Mouse (Mus musculus): ENCODE results near the gene Rac3. TPM values are rescaled to one million over a fixed set of nuclear protein-coding genes. Genes with fewer than 3 reads are reported as not detected.

Gene Rac3
- polyA plus RNA-seq, 1 experiment from 2014 or later: 12.1 TPM

DNA sequence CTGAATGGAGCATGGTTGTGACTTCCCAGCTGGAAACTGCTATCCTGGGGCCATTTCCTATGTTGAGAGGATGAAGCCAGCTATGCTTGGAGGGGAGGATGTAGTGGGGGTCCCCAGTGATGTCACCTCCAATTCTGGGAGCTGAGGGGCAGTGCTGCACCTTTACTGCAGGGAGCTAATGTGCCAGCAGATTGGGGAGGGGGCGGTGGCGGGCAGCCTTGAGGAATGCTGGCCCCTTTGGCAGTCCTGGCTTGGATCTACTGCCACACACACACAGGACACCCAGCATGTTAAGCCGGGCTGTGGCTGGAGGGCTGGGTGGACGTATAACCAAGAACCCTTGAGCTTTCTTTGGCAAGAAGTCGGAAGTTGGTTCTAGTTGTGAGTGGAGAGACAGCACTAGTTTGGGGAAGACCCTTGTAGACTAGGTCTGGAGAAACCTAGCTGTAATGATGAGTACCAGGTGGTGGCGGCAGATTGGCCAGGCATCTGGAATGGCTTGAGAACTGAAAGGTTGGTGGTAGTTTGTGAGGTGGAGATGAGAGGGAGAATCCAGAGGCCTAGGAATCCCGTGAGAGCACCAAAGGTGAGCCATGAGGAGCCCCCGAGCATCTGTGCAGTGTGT, 9.2 kb upstream of the Rac3 start:
- H3K9ac ChIP-seq (ENCODE audit: low read length): no peak overlapping the region; the same call in 1 of the 2 replicates

GRCm38 (mm10) chr11:120712771-120713568, 8.3 kb upstream of the Rac3 start:
- H3K4me2 ChIP-seq (ENCODE audit: low read depth): peak overlapping the region; percentile 88

More for the DNA sequence above, 9.2 kb upstream of the Rac3 start:
- no peaks in the 10 kb centered on the region for H3K27me3 ChIP-seq (ENCODE audit: control insufficient read depth, insufficient read depth, low read length)
- ATAC-seq (ENCODE audit: insufficient read depth, low FRiP score, low TSS enrichment): no peak
- peak overlapping the region; percentile 88 for H3K4me2 ChIP-seq (ENCODE audit: low read depth)
- H3K27ac ChIP-seq (ENCODE audit: low read depth, low read length): no peak overlapping the region
- peaks cover 2% of the 10 kb centered on the region for H3K36me3 ChIP-seq (ENCODE audit: control insufficient read depth, insufficient read depth, low read length)
- WGBS: 53% methylated on average over 8 of the region's 8 CpGs
- H3K9me3 ChIP-seq (ENCODE audit: control insufficient read depth, low read length): no peaks in the 10 kb centered on the region
- DNase-seq (ENCODE audit: low spot score): no peak
- H3K4me3 ChIP-seq (ENCODE audit: low read depth, low read length): no peak overlapping the region
- peaks cover 19% of the 10 kb centered on the region for H3K4me1 ChIP-seq (ENCODE audit: control insufficient read depth, insufficient read depth, low read length)

GRCm38 (mm10) chr11:120713580-120714518, 7.4 kb upstream of the Rac3 start, which contains the start of the genes Cenpx and Lrrc45:
Cenpx (minus strand) TSS chr11:120713738.
Lrrc45 (plus strand) TSS chr11:120713925.
- no peaks in the 10 kb centered on the region for H3K27me3 ChIP-seq (ENCODE audit: control insufficient read depth, insufficient read depth, low read length)
- DNase-seq (ENCODE audit: low spot score) (peak; percentile 97), ATAC-seq (ENCODE audit: insufficient read depth, low FRiP score, low TSS enrichment) (peak; percentile 94)
- H3K9me3 ChIP-seq (ENCODE audit: control insufficient read depth, low read length): no peaks in the 10 kb centered on the region
- peaks cover 6% of the 10 kb centered on the region for H3K36me3 ChIP-seq (ENCODE audit: control insufficient read depth, insufficient read depth, low read length)
- H3K4me1 ChIP-seq (ENCODE audit: control insufficient read depth, insufficient read depth, low read length): peaks cover 12% of the 10 kb centered on the region
- H3K4me2 ChIP-seq (ENCODE audit: low read depth): peak within 1 kb of the TSS; percentile 96
- WGBS: 2% methylated on average over 53 of the region's 53 CpGs
- peak within 1 kb of the TSS; percentile 65 for H3K4me3 ChIP-seq (ENCODE audit: low read depth, low read length)
- peak within 1 kb of the TSS; percentile 62 for H3K9ac ChIP-seq (ENCODE audit: low read length)
- H3K27ac ChIP-seq (ENCODE audit: low read depth, low read length): peak within 1 kb of the TSS; percentile 3; the same call in 1 of the 2 replicates

More at GRCm38 (mm10) chr11:120712771-120713568, 8.3 kb upstream of the Rac3 start:
- peak overlapping the region; percentile 3; the same call in 1 of the 2 replicates for H3K27ac ChIP-seq (ENCODE audit: low read depth, low read length)
- H3K36me3 ChIP-seq (ENCODE audit: control insufficient read depth, insufficient read depth, low read length): peaks cover 6% of the 10 kb centered on the region
- DNase-seq (ENCODE audit: low spot score) (peak; percentile 74), ATAC-seq (ENCODE audit: insufficient read depth, low FRiP score, low TSS enrichment) (peak; percentile 57)
- H3K27me3 ChIP-seq (ENCODE audit: control insufficient read depth, insufficient read depth, low read length): no peaks in the 10 kb centered on the region
- WGBS: under 1% methylated on average over 38 of the region's 38 CpGs
- no peaks in the 10 kb centered on the region for H3K9me3 ChIP-seq (ENCODE audit: control insufficient read depth, low read length)
- H3K4me3 ChIP-seq (ENCODE audit: low read depth, low read length): peak overlapping the region; percentile 65
- H3K4me1 ChIP-seq (ENCODE audit: control insufficient read depth, insufficient read depth, low read length): peaks cover 12% of the 10 kb centered on the region
- peak overlapping the region; percentile 41 for H3K9ac ChIP-seq (ENCODE audit: low read length)

DNA sequence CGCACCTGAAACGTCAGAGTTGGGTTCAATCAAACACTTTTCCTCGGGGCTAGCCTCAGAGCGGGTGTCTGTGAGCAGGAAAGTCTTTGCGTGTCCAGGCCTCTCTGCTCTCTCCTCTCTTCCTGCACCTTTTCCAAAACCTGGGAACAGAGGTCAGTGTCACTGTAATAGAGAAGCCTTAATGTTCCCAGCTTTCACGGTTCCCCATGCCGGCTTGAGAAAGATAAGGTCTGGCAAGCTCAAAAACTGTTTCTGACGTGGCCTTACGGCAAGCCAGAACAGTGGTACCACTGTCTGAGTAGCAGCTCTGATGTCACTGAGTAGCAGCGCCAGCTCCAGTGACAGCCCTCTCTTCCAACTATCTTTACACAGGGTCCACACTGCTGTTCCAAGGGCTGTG, 6.7 kb upstream of the Rac3 start:
- peak overlapping the region; percentile 62 for H3K9ac ChIP-seq (ENCODE audit: low read length)
- H3K4me1 ChIP-seq (ENCODE audit: control insufficient read depth, insufficient read depth, low read length): peaks cover 12% of the 10 kb centered on the region
- H3K36me3 ChIP-seq (ENCODE audit: control insufficient read depth, insufficient read depth, low read length): peaks cover 6% of the 10 kb centered on the region
- peak overlapping the region; percentile 96 for H3K4me2 ChIP-seq (ENCODE audit: low read depth)
- 60% methylated on average over 10 of the region's 10 CpGs for WGBS
- peak overlapping the region; percentile 65 for H3K4me3 ChIP-seq (ENCODE audit: low read depth, low read length)
- H3K27me3 ChIP-seq (ENCODE audit: control insufficient read depth, insufficient read depth, low read length): no peaks in the 10 kb centered on the region
- DNase-seq (ENCODE audit: low spot score): no peak
- no peak overlapping the region for H3K27ac ChIP-seq (ENCODE audit: low read depth, low read length)
- no peaks in the 10 kb centered on the region for H3K9me3 ChIP-seq (ENCODE audit: control insufficient read depth, low read length)
- ATAC-seq (ENCODE audit: insufficient read depth, low FRiP score, low TSS enrichment): no peak

DNA sequence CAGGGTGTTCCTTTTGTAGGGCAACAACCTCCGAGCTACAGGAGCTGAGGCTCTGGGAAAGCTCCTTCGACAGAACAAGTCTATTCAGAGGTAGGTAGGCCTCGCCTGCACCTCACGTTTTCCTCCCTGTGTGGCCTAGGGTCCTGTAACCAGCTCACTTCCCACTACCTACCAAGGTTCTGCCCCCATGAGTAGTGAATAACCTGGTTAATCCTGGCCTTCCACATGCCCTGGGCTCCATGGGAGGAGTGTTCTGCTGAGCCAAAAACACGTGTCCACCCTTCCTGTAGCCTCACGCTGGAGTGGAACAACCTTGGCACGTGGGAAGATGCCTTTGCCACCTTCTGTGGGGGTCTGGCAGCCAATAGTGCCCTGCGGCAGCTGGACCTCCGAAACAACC, 6.1 kb upstream of the Rac3 start:
- Histone ChIP-seq H3K4me1 (ENCODE audit: control insufficient read depth, insufficient read depth, low read length) (peaks cover 12% of the 10 kb centered on the region), H3K4me2 (ENCODE audit: low read depth) (no peak overlapping the region), H3K9me3 (ENCODE audit: control insufficient read depth, low read length) (no peaks in the 10 kb centered on the region), H3K27ac (ENCODE audit: low read depth, low read length) (no peak overlapping the region), H3K36me3 (ENCODE audit: control insufficient read depth, insufficient read depth, low read length) (peaks cover 6% of the 10 kb centered on the region), H3K4me3 (ENCODE audit: low read depth, low read length) (no peak overlapping the region), H3K9ac (ENCODE audit: low read length) (no peak overlapping the region), H3K27me3 (ENCODE audit: control insufficient read depth, insufficient read depth, low read length) (no peaks in the 10 kb centered on the region)
- 90% methylated on average over 9 of the region's 9 CpGs for WGBS
- no peak for DNase-seq (ENCODE audit: low spot score)
- no peak for ATAC-seq (ENCODE audit: insufficient read depth, low FRiP score, low TSS enrichment)

- no peak overlapping the region for H3K4me3 ChIP-seq (ENCODE audit: low read depth, low read length)
- peaks cover 13% of the 10 kb centered on the region for H3K27me3 ChIP-seq (ENCODE audit: control insufficient read depth, insufficient read depth, low read length)
- 91% methylated on average over 9 of the region's 9 CpGs for WGBS
- no peak for DNase-seq (ENCODE audit: low spot score)
- H3K36me3 ChIP-seq (ENCODE audit: control insufficient read depth, insufficient read depth, low read length): peaks cover 6% of the 10 kb centered on the region
- no peak overlapping the region for H3K4me2 ChIP-seq (ENCODE audit: low read depth)
- no peak overlapping the region for H3K9ac ChIP-seq (ENCODE audit: low read length)
- no peaks in the 10 kb centered on the region for H3K9me3 ChIP-seq (ENCODE audit: control insufficient read depth, low read length)
- H3K27ac ChIP-seq (ENCODE audit: low read depth, low read length): no peak overlapping the region
- no peak for ATAC-seq (ENCODE audit: insufficient read depth, low FRiP score, low TSS enrichment)
- peaks cover 21% of the 10 kb centered on the region for H3K4me1 ChIP-seq (ENCODE audit: control insufficient read depth, insufficient read depth, low read length)
These were observed 2.0 kb upstream of the Rac3 start for GRCm38 (mm10) chr11:120719242-120719641.

DNA sequence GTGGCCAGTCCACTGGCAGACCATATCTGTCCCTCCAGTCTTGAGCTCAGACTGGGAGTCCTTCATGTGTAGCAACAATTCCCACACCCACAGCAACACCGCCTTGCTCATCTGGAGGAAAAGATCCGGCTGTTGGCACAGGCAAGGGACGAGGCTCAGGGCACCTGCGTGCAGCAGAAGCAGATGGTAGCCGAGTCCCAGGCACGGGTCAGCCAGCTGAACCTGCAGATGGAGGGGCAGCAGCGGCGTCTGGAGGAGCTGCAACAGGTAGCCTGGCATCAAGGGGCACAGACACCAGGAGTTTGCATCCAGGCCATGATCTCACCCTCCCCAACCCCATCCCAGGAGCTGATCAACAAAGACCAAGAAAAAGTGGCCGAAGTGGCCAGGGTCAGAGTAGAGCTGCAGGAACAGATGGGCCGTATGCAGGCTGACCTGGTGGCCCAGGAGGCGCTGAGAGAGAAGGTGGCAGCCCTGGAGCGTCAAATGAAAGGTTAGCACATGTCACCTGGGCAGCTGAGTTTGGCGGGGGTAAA, 1.4 kb upstream of the Rac3 start:
- no peak for ATAC-seq (ENCODE audit: insufficient read depth, low FRiP score, low TSS enrichment)
- WGBS: 89% methylated on average over 13 of the region's 13 CpGs

DNA sequence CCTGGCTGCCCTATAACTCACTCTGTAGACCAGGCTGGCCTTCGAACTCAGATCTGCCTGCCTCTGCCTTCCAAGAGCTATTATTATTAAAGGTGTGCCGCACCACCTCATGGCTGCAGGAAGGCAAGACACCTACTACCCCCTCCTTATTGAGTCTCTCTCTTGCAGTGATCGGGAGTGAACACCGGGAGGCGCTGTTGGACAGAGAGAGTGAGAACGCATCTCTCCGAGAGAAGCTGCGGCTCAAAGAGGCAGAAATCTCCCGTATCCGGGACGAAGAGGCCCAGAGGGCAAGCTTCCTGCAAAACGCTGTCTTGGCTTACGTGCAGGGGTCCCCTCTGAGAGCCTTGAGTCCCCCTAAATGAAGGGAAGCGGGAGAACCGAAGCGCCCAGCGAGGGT, 820 bp upstream of the Rac3 start:
- H3K27me3 ChIP-seq (ENCODE audit: control insufficient read depth, insufficient read depth, low read length): peaks cover 13% of the 10 kb centered on the region
- WGBS: 11% methylated on average over 17 of the region's 17 CpGs
- peak; percentile 92 for DNase-seq (ENCODE audit: low spot score)
- H3K36me3 ChIP-seq (ENCODE audit: control insufficient read depth, insufficient read depth, low read length): peaks cover 6% of the 10 kb centered on the region
- H3K4me3 ChIP-seq (ENCODE audit: low read depth, low read length): peak overlapping the region; percentile 60
- no peaks in the 10 kb centered on the region for H3K9me3 ChIP-seq (ENCODE audit: control insufficient read depth, low read length)
- ATAC-seq (ENCODE audit: insufficient read depth, low FRiP score, low TSS enrichment): 0 out of 2 replicates have a peak, but pooled peaks have one; percentile 5
- no peak overlapping the region for H3K27ac ChIP-seq (ENCODE audit: low read depth, low read length)
- peaks cover 14% of the 10 kb centered on the region for H3K4me1 ChIP-seq (ENCODE audit: control insufficient read depth, insufficient read depth, low read length)
- peak overlapping the region; percentile 82 for H3K9ac ChIP-seq (ENCODE audit: low read length)
- H3K4me2 ChIP-seq (ENCODE audit: low read depth): peak overlapping the region; percentile 99

More for the DNA sequence above, 1.4 kb upstream of the Rac3 start:
- Histone ChIP-seq H3K4me3 (ENCODE audit: low read depth, low read length) (no peak overlapping the region), H3K9me3 (ENCODE audit: control insufficient read depth, low read length) (no peaks in the 10 kb centered on the region), H3K4me2 (ENCODE audit: low read depth) (no peak overlapping the region), H3K36me3 (ENCODE audit: control insufficient read depth, insufficient read depth, low read length) (peaks cover 6% of the 10 kb centered on the region), H3K27ac (ENCODE audit: low read depth, low read length) (no peak overlapping the region), H3K27me3 (ENCODE audit: control insufficient read depth, insufficient read depth, low read length) (peaks cover 13% of the 10 kb centered on the region), H3K4me1 (ENCODE audit: control insufficient read depth, insufficient read depth, low read length) (peaks cover 14% of the 10 kb centered on the region), H3K9ac (ENCODE audit: low read length) (no peak overlapping the region)
- no peak for DNase-seq (ENCODE audit: low spot score)

Measured in neural tube, embryonic 11.5 days (tissue).